Mouse (Mus musculus) small intestine, adult 2 months (tissue): ENCODE results near the gene Tnfrsf13c. TPM values are rescaled to one million over a fixed set of nuclear protein-coding genes. Genes with fewer than 3 reads are reported as not detected.

ENCODE experiments used
- H3K27ac ChIP-seq: fragments of 200-500 bp; 2 replicates; pipeline ENCODE4 v1.5.1; 2012; ENCODE audit warnings: low read depth, low read length, control low read depth, inconsistent platforms; ENCODE audit not compliant: insufficient read depth
- H3K27me3 ChIP-seq: fragments of 200-500 bp; 2 replicates; pipeline ENCODE4 v1.6.1; 2012; ENCODE audit warnings: mild to moderate bottlenecking, moderate library complexity, low read length, inconsistent platforms; ENCODE audit not compliant: control insufficient read depth, insufficient read depth
- H3K36me3 ChIP-seq: fragments of 200-500 bp; 2 replicates; pipeline ENCODE4 v1.6.1; 2012; ENCODE audit warnings: mild to moderate bottlenecking, low read length, control low read depth, inconsistent platforms; ENCODE audit not compliant: control insufficient read depth, insufficient read depth
- H3K4me1 ChIP-seq: fragments of 200-500 bp; 2 replicates; pipeline ENCODE4 v1.6.1; 2012; ENCODE audit warnings: low read length, inconsistent platforms, mixed read lengths; ENCODE audit not compliant: control insufficient read depth, insufficient read depth, insufficient read length
- H3K4me3 ChIP-seq: fragments of 200-500 bp; 2 replicates; pipeline ENCODE4 v1.5.1; 2012; ENCODE audit warnings: low read depth, mild to moderate bottlenecking, control low read depth, inconsistent platforms, low read length, moderate library complexity
- CTCF ChIP-seq: fragments of 200-500 bp; IDR thresholded peaks from 2 replicates; pipeline ENCODE4 v1.5.1; 2012; ENCODE audit warnings: low read depth, mild to moderate bottlenecking, control low read depth, inconsistent platforms, low read length, moderate library complexity, mixed read lengths; ENCODE audit not compliant: insufficient replicate concordance, insufficient read length; ENCODE audit errors: extremely low read depth
- POLR2A ChIP-seq: fragments of 200-500 bp; IDR thresholded peaks from 2 replicates; pipeline ENCODE4 v1.6.1; 2012; ENCODE audit warnings: low read depth, mild to moderate bottlenecking, control low read depth, inconsistent platforms, low read length, moderate library complexity
- WGBS: fragments of 180-500 bp; shearing (Covaris S2); methylation state at CpG from one replicate; pipeline ENCODE4 v1.1.7; 2018; 5-methylcytosine and 5-hydroxymethylcytosine counted together
- polyA plus RNA-seq: library from polyadenylated mRNA; depleted of rRNA; stranded (reverse); fragments of >200 nt; gene quantifications from 2 replicates; pipeline ENCODE4 v1.2.3, GENCODE M21; 2012

The Tnfrsf13c gene
- polyA plus RNA-seq, 1 experiment: 14.1 TPM

DNA sequence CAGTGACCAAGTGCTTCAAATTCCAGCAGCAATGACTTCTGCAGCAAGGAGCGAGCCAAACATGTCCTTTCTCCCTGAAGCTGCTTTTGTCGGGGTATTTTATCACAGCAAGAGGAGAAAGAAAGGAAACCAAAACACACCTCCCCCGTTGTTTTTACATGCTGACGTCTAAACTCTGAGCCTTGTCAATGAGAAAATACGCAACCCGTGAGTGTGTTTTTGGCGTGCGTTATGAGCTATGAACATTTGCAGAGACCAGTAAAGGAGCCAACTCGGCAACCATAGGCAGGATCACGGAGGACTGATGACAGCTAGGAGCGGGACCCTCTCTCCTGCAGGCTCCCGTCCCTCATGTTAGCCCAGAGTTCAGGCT lies 19.6 kb upstream of the Tnfrsf13c start:
- H3K4me3 ChIP-seq: peak overlapping the region; percentile 81
- TF ChIP-seq CTCF (no peak), POLR2A (no peak)

DNA sequence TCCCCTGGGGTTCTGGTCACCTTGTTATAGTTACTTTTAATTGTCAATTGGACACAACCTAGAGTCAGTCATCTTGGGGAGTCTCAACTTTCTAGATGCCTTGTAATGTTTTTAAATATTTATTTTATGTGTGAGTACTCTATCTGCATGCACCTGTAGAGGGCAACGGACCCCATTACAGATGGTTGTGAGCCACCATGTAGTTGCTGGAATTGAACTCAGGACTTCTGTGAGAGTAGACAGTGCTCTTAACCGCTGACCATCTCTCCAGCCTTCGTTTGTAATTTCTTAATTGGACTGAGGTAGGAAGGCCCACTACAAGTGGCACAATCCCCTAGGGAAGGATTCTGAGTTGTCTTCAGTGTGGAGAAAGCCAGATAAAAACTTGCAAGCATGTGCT lies 19.1 kb upstream of the Tnfrsf13c start:
- Histone ChIP-seq H3K27ac (no peak overlapping the region), H3K36me3 (no peaks in the 10 kb centered on the region), H3K4me1 (peaks cover 3% of the 10 kb centered on the region), H3K4me3 (no peak overlapping the region), H3K27me3 (no peaks in the 10 kb centered on the region)
- WGBS: 71% methylated on average over 3 of the region's 3 CpGs
- TF ChIP-seq CTCF: no peak
- no peak for TF ChIP-seq POLR2A

More for the DNA sequence above, 19.6 kb upstream of the Tnfrsf13c start:
- WGBS: 2% methylated on average over 12 of the region's 12 CpGs
- Histone ChIP-seq H3K36me3 (no peaks in the 10 kb centered on the region), H3K27me3 (no peaks in the 10 kb centered on the region), H3K27ac (no peak overlapping the region), H3K4me1 (peaks cover 3% of the 10 kb centered on the region)

DNA sequence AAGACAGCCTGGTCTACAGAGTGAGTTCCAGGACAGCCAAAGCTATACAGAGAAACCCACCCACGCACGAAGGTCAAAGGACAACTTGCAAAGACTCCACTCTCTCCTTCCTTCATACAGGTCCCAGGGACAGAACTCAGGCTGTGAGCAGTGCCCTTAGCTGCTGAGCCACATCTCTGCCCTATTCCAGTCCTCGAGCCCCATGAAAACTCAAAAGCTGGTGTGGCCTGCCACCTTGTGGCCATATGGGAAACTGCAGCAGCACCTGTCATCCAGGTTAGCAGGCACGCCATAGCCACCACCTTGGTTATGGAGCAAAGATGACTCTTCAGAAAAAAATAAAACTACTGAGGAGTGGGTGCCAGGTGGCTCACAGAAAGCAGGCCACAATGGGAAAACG lies 12.4 kb upstream of the Tnfrsf13c start:
- H3K36me3 ChIP-seq: no peaks in the 10 kb centered on the region
- no peaks in the 10 kb centered on the region for H3K27me3 ChIP-seq
- WGBS: 16% methylated on average over 5 of the region's 5 CpGs
- H3K27ac ChIP-seq: no peak overlapping the region
- H3K4me1 ChIP-seq: no peaks in the 10 kb centered on the region
- no peak overlapping the region for H3K4me3 ChIP-seq
- no peak for TF ChIP-seq POLR2A
- TF ChIP-seq CTCF: peak; percentile 98; the same call in 1 of the 2 replicates

DNA sequence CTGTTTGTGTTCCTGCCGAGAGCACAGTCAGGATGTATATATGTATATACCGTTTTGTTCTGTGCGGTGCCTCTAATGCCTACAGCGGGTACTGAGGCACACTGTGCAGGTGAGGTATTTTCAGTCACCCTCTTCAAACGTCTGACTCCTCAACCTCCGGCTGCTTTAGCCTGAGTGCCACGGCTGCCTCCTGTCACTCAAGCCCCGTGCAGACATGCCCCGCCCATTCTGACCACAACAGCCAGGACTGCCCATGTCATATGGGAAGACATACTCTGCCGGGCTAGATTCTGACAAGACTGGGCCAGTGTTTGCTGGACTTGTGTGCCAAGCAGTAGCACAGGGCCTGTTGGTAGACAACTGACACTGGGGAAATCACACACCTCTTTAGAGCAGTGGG lies 11.5 kb upstream of the Tnfrsf13c start:
- WGBS: 83% methylated on average over 10 of the region's 10 CpGs
- H3K27ac ChIP-seq: no peak overlapping the region
- no peaks in the 10 kb centered on the region for H3K36me3 ChIP-seq
- no peaks in the 10 kb centered on the region for H3K4me1 ChIP-seq
- no peak for TF ChIP-seq CTCF
- H3K27me3 ChIP-seq: no peaks in the 10 kb centered on the region
- H3K4me3 ChIP-seq: no peak overlapping the region

DNA sequence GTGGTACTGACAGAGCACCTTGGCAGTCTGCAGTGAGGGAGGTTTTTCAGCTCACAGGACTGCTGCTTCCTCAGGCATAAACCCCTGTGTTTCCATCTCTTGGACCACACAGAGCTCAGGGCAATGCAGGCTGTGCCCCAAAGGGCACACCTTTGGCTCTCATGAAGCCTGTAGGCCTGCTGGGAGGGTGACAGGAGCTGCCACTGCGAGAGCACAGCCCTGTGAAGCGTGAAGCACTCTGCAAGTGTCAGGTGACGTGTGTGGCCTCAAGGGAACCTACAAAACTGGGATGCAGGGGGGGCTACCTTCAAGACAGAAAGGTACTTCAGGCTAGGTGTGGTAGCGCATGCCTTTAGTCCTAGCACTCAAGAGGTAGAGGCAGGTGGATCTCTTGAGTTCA lies 8.5 kb upstream of the Tnfrsf13c start:
- Histone ChIP-seq H3K36me3 (no peaks in the 10 kb centered on the region), H3K4me3 (no peak overlapping the region), H3K27me3 (no peaks in the 10 kb centered on the region), H3K4me1 (no peaks in the 10 kb centered on the region), H3K27ac (no peak overlapping the region)
- WGBS: 85% methylated on average over 4 of the region's 4 CpGs
- no peak for TF ChIP-seq CTCF
- TF ChIP-seq POLR2A: no peak

DNA sequence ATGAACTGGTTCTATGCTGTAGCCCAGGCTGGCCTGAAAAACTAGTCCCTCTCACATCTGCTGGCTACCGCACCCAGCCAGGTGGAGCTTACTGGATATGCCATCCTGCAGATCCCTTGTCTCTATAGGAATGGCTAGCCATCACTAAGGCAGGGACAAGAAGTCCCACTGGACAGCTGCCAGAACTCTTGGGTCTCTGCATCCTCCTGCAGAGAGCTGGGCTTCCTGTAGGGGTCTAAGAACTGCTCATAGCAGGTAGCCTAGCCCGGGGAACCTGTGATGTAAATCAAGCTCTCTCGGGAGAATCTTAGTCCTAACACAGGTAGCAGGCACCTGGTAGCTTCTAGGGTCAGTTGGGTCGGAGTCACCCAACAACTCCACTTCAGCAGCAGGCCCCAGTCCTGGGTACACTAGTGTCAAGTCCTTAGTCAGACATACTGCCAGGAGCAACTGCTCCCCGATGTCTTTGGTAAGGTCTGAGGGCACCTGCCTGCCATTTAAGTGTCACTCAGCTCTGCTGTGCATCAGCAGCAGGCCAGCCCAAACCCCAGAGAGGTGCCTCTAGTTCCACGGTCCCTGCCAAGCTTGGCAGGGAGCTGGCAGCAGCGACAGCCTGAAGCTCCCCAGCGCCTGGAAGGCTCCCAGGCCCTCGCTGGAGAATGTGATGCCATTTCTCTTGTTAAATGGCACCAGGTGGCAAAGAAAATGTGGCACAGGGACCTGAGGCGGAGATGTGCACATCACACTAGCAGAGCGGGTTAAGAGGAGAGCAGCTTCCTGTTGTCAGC lies 7.6 kb upstream of the Tnfrsf13c start:
- H3K4me3 ChIP-seq: no peak overlapping the region
- no peaks in the 10 kb centered on the region for H3K27me3 ChIP-seq
- 66% methylated on average over 11 of the region's 11 CpGs for WGBS
- H3K4me1 ChIP-seq: no peaks in the 10 kb centered on the region
- no peaks in the 10 kb centered on the region for H3K36me3 ChIP-seq
- TF ChIP-seq POLR2A (no peak), CTCF (no peak)
- no peak overlapping the region for H3K27ac ChIP-seq

DNA sequence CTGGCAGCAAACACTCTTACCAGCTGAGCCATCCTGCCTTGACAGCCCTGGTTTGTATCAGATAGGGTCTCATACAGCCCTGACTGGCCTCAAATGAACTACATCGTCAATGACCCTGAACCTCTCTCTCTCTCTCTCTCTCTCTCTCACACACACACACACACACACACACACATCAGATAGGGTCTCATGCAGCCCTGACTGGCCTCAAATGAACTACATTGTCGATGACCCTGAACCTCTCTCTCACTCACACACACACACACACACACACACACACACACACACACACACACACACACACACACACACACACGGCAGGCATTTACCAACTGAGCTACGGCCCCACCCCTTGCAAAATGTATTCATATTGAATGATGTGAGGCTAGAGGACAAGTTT lies 6.9 kb upstream of the Tnfrsf13c start:
- H3K36me3 ChIP-seq: no peaks in the 10 kb centered on the region
- H3K4me3 ChIP-seq: no peak overlapping the region
- H3K27ac ChIP-seq: no peak overlapping the region
- no peak for TF ChIP-seq CTCF
- TF ChIP-seq POLR2A: no peak
- 51% methylated on average over 4 of the region's 4 CpGs for WGBS
- no peaks in the 10 kb centered on the region for H3K27me3 ChIP-seq
- no peaks in the 10 kb centered on the region for H3K4me1 ChIP-seq

DNA sequence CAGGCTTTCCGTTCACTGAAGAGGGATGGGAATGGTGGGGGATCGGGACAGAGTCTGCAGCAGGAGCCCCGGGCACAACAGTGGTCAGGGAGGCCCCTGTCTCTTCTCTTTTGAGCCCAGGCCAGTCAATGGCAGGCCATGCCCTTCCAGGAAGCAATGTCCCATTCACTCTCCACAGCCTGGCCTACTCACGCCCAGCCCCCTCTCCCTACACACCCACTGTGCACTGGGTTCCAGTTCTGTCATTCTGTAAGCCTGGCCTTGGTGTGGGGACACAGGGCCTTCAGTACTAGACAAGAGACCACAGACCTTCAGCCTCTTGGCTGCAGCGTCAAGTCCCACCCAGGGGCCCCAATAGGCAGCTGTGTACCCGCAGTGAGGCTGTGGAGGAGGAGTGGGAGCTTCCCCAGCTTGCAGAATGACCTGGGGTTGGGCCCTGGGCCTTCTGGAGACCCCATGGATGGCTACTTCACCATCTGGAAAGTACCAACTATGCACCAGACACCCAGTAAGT lies 6.0 kb upstream of the Tnfrsf13c start:
- TF ChIP-seq POLR2A: no peak
- no peaks in the 10 kb centered on the region for H3K4me1 ChIP-seq
- H3K27ac ChIP-seq: no peak overlapping the region
- WGBS: 75% methylated on average over 6 of the region's 6 CpGs
- H3K36me3 ChIP-seq: no peaks in the 10 kb centered on the region
- no peak overlapping the region for H3K4me3 ChIP-seq
- peaks cover 4% of the 10 kb centered on the region for H3K27me3 ChIP-seq
